Mouse (Mus musculus) lung, postnatal 10 days (tissue): ENCODE data around the gene Adamtsl4.
"Not testable (repeated sequence)": the region's sequence is repeated elsewhere in the genome, so short reads cannot be mapped to it uniquely, and the experiment has no call there.

Source experiments
- DNase-seq: peaks from one replicate; pipeline ENCODE4 v3.0.0; 2021

Adamtsl4 gene

DNA sequence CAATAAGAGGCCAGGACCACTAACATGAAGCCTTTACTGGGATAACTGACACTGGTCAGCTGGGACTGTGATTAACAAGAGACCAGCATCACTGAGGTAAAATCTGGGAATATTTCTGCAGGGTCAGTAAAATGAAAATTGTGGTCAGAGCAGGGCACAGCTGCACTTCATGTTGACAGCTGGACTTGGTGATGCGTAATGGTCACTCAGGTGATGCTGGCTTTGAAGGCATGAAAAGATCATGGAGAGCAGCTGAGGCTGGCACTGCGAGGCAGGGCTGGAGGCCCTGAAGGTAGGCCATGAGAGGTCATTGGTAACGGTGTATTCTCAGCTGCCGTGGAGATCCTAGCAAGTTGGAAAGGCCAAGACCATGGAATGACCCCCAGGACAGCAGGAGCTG, 10.6 kb upstream of the Adamtsl4 start:
- no peak for DNase-seq

DNA sequence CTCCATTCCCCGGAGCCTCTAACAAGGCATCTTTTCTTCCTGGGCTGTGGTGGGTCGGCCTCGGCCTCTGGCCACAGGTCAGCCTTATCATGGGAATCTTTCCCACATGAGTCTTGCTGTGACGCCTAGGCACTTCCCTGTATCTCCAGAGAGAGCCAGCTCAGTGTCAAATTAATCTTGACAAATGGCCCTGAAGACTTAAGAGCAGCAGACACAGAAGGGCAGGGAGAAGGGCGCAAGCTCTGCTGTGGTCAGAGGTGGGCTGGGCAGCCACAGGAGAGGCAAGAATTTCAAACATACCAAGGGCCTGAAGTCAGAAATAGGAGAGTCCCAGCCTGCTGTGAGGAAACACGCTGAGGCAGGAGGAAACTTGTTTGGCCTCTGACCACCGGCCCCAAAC, 8.6 kb upstream of the Adamtsl4 start:
- DNase-seq, result no peak

DNA sequence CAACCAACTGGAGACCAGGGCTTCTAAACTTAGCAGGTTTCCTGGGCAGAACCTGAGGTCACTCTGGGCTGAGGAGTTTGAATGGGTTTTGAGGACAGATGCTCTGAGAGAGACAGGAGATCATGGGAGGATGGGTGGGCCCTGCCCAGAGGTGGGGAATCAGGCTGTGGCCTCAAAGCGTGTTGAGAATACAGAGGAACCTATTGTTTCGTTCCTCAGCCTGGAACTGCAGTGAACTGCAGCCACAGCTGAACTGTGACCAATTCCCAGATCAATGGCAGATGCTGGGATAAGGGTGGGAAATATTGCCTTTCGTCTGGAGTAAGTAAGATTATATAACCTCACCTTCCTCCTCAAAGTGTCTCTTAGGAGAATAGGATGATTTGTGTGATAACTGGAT, 8.1 kb upstream of the Adamtsl4 start:
- DNase-seq, result no peak

DNA sequence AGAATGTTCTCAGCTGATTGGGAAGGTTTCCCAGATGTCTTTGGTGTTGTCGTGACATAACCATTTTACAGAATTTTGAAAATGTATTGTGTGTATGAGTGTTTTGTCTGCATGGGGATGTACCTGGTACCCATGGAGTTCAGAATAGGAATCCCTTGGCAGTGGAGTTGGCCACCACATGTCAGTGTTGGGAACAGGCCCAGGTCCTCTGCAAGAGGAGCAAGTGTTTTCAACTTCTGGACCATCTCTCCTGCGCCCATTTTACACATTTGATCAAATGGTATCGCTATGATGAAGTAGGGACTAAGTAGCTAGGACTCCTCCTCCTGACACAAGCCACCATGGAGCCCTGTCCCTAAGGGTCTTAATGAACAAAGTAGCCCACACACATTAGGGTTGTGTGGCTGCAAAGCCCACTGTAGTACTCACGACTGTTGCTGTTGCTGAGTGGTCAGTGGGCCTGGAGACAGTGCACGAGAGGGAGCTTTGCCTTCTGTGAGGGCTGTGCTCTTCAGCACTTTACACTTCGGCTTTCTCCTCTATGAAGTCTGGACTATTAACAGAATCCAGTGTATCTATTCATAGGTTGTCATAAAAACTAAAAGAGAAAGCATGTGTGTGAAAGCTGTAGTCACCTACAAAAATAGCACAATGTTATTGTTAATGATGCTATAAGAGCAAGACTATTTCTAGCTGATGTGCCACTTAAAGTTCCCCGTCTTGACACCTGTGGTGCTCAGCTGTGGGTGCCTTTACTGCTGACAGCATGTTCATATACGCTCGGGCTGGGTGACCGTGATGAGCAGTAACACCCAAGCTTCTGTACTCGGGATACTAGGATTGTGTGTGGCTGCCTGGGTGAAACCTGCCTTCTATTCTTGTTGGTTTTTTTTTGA, 7.3 kb upstream of the Adamtsl4 start:
- no peak for DNase-seq

DNA sequence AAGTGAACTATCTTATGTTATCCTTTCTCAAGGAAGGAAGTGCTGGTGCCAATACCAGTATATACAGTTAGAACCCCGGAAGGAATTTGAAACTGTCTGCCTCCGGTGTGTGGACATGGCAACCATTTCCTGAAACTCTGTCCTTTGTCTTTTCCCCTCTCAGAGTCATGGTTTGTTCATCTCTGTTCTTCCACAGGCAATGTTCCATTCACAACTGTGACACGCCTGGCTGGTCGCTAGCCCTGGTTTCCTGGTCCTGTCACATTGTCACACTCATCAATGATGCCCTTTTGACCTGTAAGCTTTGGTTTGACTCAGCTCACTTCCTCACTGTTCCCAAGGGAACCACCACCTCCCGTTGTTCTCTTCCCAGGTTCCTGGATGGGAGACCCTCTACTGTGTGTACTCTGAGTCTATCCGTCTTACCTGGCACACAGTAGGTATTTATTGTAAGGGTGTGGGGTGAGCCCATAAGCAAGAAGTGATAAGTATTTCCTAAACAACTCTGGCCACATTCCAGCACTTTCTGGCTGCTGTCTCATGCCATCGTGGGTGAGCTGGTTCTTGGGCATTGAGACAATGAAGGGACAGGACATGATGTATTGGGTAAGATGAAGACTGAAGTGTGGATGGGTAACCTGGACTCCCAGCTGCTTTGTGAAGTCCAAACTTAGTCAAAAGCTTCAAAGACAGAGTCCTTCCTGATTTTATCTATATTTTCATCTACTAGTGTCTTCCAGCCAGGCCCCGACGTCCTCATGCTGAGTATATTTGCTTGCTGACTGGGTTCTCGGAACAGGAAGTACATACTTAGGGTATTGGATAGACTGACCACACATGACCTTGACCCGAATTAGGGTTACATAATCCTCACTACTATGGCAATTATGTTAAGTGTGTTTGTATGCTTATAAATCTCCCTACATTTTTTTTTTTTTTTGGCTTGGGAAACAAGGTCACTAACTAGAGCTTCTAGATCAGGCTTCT, 6.4 kb upstream of the Adamtsl4 start:
- DNase-seq, result peak; percentile 66

DNA sequence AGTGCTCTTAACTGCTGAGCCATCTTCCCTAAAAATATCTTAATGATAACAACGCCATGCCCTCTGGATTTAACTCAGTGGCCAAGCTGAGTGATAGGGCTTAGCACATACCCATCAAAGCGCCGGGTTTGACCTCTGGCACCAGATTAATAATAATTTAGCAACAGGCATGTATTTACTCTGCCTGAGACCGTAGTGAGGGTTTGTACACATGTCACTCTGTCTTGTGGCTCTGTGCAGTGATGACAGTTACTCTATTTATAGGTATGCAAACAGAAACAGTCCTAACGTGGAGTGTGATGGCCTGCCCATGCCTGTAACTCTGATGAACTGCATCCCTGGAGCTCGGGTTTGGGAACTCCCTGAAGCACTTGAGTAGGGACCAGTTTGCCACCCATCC, 5.0 kb upstream of the Adamtsl4 start:
- no peak for DNase-seq

DNA sequence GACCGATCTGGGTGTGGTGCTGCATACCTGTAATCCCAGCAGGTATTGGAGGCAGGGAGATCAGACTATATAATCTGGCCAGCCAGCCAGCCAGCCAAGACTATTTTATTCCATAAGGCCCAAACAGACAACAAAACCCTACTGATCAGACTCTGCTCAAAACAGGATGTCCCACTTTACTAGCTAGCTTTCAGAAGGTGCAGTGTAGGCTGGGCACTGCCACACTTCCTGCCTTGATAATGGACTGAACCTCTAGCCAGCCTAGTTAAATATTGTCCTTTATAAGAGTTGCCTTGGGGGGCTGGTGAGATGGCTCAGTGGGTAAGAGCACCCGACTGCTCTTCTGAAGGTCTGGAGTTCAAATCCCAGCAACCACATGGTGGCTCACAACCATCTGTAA, 2.8 kb upstream of the Adamtsl4 start:
- DNase-seq, result not testable (repeated sequence)

DNA sequence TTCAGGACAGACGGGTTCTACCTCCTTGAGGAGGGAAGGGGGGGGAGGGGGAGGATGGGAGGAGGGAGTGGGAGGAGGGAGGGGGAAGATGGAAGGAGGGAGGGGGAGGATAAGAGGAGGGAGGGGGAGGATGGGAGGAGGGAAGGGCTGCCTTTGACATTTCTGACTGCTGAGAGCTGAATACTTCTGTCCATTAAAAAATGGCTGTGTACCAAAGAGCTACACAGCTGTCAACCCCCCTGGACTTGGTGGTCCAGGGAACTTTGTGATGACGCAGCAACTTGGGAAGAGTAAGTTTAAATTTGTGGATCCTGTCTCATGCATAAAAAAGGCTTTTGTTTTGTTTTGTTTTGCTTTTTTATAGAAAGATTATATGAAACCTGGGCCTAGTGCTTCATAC, 2.2 kb upstream of the Adamtsl4 start:
- DNase-seq, result no peak

DNA sequence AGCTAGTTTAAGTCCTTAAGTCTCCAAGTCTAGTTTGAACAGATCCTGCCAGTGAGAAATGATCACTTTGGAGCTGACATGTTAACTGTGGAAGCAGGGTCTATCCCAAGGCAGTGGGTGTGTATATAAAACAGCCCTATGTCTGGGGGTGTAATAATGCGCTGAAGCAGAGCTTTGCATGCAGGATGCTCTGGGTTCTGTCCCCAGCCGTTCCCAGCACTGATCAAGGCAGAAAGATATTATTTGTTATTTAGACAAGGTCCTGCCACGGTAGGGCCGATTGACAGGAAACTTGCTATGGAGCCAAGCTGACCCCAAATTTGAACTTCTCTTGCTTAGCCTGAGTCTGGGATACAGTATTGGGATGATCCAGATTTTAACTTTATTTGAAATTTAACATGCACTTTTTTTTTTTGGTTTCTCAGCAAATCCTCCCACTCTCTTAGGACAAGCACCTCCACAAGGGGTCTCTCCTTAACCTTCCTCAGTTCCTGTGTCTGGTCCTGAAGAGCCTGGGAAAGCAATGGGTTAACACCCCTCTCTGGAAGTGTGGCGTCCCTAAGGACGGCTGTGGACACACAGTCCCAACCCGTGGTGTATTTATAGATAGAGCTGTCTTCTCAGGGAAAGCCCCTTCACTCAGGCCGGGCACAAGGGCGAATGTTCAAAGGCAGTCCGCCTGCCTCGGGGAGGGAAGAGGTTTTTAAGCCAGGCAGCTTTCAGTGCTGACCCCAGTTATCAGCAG, 1.6 kb upstream of the Adamtsl4 start:
- peak; percentile 60 for DNase-seq

DNA sequence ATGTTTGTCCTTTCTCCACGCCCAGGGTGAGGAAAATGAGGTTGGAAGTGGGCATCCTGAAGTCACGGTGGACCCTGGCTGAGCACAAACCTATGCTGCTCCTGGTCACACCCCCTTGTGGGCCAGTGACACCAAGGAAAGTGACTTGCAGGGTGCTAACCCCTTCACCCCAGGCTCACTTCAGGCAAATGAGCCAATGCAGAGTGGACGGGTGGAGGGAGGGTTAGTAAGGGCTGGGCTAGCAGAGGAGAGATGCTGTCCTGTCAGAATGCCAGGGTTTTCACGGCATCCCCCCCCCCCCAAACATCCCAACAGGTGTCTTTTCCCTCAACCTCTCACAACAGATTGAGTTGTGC, 571 bp downstream of the Adamtsl4 start:
- no peak for DNase-seq

DNA sequence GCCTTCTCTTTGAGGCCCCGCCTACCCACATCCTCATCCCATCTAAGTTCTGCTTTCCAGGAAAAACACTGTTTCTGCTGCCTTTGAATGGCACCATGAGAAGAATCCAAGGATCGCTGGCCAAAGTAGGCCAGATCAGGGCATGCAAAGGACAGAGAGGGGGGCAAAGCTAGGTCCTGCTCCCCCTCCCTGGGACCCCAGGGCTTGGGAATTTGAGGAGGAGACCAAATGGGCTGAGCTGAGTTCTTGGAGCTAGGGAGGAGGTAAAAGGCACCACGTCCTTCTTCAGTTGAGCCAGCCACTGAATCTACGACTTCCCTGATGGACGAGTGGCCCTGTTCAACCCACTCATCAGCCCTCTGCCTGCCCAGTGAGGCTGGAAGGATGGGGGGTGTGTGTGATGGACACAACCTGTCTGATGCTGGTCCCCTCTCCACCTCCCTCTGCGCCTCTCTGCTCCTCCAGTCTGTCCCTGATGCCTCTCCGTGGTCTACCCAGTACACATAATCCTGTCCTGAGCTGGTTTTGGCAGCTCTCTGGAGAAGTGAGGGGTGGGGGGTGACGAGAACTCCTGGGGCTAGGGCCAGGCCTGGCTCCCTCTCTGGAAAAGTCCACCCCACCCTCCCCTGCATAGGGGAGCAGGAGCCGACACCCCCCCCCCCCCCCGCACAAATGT, 1.1 kb downstream of the Adamtsl4 start:
- DNase-seq, result peak; percentile 61

DNA sequence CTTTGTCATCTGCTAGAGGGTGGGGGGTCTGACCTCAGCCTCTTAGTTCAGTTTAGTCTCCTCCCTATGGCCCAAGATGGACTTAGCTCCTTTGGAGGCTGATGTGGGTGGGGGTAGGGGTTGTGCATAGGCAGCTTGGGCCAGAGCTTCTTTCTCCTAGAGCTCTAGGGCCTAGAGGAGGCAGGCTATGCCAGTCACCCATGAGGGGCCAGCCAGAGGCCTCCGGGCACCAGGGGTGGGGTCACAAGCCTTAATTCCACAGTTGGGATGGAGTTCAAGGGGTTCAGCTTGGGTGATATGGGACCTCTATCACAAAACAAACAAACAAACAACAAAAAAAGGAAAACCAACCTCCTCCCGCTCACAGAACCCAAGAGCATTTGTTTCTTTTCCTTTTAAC, 2.0 kb downstream of the Adamtsl4 start:
- no peak for DNase-seq

DNA sequence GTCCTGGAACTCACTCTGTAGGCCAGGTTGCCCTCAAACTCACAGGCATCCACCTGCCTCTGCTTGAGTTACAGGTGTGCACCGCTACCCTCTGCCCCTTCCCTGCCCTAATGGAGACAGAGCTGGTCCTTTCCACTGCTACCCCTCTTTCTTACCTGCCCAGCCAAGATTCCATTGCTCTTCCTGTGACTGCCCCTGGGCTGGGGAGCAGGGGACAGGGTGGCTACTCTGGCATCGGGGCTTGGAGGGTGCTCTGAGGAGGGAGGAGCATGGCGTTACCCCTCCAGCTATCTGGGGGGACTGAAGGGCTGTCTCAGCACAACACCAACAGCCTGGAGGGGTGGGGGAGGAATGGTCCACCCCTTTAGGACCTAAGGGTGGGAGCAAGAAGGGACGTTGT, 2.4 kb downstream of the Adamtsl4 start:
- no peak for DNase-seq

DNA sequence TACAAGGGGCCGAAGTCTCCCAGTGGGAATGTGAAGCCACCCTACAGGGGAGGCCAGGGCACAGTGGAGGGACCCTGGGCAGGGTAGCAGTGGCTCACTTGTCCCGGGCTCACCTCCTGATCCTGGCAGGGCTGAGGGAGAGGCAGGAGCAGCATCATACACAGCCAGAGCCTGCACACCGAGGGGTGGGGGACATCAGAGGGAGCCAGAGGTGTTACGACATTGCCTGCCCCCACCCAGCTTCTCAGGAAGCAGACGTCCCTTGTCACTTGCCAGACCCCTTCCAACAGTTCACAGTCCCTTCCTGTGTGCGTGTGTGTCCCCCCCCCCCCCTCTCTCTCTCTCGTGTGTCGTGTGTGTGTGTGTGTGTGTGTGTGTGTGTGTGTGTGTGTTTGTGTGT, 2.9 kb downstream of the Adamtsl4 start:
- DNase-seq, result peak; percentile 68

DNA sequence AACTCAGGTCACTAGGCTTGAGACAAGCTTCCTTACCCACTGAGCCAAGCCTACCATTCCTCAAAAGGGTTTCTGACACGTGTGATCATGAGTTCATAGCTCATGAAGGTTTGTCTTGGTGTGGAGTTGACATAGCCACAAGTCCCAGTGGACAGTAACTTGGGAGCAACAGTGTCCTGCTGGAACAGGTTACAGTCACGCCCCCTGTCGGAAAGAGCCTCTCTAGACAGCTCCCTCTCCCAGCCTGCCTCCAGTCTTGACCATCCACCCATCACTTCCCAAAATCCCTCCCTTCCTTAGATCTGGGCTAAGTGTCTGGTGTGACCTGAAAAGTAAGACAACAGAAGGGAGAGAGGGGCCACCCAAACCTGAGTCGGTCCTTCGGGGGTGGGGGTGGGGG, 4.8 kb downstream of the Adamtsl4 start:
- DNase-seq, result peak; percentile 61

DNA sequence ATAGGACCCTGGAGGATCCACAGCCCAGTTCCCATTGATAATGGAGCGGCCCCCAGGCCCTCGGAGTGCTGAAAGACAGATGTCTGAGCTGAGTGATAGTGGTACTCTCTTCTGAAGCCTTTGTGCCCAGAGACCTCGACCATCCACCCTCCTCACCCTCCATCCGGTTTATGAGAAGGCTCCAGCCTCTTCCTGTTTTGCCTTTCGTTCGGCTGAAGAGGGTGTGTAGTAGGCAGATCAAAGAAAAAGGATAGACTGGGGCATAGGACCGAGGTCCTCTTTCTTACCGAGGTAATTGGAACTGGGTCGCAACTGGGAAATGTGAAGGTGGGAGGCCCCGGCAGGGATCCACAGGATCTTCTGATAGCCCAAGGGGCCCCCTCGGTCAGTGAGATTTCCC, 6.4 kb downstream of the Adamtsl4 start:
- DNase-seq, result no peak

DNA sequence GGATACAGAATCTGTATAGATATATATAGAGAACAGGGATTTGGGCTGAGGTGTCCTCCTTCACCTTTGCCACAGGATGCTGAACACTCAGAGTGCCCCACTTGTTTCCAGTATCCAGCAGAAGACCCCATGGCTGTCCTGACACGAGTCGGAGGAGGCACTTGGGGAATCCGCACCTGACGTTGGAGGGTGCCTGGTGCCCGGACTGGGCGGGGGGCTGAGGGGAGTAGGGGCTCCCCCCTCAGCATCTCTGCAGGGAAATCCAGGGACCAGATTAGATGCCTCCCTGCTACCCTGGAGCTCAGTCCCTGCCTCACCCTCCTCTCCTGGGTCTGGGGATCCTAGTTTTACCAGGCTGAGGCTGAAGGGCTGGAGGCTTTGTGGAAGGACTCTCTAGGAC, 7.0 kb downstream of the Adamtsl4 start:
- DNase-seq, result no peak

DNA sequence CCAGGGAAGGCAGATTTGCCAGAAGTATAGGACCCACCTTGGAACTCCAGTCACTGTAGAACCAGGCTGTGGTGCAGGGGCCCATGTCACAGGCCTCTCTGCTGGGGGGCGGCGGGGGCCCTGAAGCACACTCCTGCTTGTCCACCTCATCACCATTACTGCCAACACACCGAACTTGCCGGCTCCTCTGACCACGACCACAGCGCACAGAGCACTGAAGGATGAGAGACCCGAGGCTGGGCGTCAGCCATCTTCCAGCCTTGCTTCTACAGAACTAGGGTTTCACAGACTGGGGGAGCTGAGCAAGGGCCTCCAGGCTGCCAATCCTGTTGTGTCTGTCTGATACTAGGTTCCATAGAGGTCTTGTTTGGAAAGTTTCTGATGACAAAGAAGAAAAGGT, 8.2 kb downstream of the Adamtsl4 start:
- DNase-seq, result no peak

DNA sequence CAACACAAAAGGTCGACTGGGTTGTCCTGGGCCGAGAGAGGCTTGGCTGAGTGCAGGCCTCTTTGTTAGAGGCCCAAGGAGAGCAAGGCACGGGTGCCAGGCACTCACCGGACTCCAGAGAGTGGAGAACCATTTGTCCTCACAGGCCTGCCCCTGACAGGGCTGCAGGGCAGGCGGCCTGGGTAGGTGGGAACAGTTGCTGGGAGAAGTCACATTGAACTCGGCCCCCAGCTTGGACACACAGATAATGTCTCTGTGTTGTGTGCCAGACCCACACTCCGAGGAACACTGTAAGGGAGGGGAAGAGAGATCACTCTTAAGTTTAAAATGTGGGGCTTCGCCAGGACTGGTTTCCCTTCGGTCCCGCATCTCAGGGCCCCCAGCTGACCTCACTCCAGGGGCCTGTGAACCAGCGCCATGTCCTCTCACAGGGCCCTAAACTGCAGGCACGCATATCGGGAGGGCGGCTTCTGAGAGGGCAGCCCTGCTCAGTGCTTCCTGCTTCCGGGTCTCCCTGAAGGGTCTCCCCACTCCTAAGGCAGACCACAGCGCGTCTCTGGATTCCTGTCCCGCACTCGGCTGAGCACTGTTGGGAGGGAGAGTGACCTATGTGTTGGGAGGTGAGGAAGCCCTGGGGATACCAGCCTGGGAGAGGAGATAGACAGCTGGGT, 10.2 kb downstream of the Adamtsl4 start:
- DNase-seq, result no peak

DNA sequence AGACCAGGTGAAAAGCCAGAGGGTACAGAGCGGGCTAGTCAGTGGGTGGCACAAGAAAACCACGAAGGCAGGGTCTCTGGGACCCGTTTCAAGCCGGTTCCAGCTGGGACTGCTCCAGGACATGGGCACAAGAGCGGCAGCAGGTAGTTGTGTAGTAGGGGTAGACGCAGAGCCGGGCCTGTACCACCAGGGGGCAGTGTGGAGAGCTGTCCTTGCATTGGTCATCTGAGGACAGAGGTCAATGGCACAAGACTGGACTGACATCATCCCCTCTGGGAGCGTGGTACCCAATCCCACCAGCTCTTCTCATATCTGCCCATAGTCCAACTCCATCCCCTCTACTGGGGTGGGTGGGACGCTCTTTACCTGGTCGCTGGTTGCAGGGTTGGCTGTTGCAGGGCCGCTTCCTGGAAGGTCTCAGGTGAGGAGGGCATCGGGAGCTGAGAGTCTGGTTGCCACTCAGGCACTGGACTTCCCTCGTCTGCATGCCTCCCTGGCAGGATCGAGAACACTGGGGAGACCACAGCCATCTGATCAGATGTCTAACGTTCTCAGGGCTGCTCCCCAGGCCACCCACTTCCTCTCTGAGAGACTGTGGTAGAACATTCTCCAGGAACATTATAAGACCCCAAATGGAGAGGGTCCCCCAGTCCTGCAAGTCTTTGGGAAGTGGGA, 10.8 kb downstream of the Adamtsl4 start:
- peak; percentile 90 for DNase-seq

DNA sequence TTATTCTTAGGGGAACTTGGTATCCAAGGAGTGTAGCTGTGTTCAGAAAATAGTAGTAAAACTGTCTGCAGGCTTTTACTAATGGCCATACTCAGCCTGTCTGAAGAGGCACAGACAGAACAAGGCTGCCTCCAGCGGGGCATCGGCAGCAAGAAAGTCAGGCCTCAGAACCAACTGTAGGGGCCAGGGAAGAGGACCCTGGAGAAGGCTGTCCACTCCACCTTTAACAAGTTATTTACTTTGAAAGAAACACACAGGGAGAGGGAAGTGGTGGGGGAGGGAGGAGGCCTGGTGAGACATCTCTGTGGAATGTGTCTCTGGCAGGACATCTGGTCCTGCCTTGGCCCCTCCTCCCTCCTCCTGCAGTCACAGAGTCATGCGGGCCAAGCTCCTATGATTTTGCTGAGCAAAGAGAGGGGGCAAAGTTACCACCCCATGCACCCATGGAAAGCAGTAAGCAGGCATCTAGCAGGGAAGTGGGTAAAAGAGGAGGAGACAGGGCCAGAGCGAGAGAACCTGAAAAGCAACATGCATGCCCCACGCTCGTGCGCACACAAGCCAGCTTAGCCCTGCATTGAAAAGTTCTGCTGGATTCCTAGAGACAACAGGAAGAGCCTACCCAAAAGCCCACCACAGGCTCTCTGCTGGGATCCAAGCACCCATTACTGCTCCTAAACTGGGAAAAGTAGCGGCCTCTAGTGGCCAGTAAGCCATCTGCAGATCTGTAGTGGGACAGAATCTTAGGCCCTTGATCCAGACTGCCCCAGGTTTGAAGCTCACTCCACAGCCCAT, 12.2 kb downstream of the Adamtsl4 start:
- DNase-seq, result peak; percentile 92
